Mouse (Mus musculus) limb, embryonic 13.5 days (tissue): Measurements from ENCODE around the gene Ptprm. TPM values are rescaled to one million over a fixed set of nuclear protein-coding genes. Genes with fewer than 3 reads are reported as not detected.

Experiments
- ATAC-seq: fragments of 200-750 bp; cut with Nextera tagmentation; 2 replicates; pipeline ENCODE4 v1.8.0; 2017; ENCODE audit warnings: low read depth, moderate number of reproducible peaks, moderate TSS enrichment; ENCODE audit not compliant: low FRiP score
- H3K27ac ChIP-seq: fragments of 300-500 bp; sonication (generic); 2 replicates; pipeline ENCODE4 v1.5.1; 2015; ENCODE audit warnings: inconsistent platforms, mild to moderate bottlenecking, moderate library complexity
- H3K27me3 ChIP-seq: fragments of 300-500 bp; sonication (generic); 2 replicates; pipeline ENCODE4 v1.6.1; 2015; ENCODE audit warnings: mild to moderate bottlenecking, inconsistent platforms
- H3K36me3 ChIP-seq: fragments of 300-500 bp; sonication (generic); 2 replicates; pipeline ENCODE4 v1.6.1; 2015; ENCODE audit warnings: inconsistent platforms, mild to moderate bottlenecking, moderate library complexity
- H3K4me1 ChIP-seq: fragments of 300-500 bp; sonication (generic); 2 replicates; pipeline ENCODE4 v1.6.1; 2015; ENCODE audit warnings: inconsistent platforms
- H3K4me2 ChIP-seq: fragments of 300-500 bp; sonication (generic); replicated peaks from 2 replicates; pipeline ENCODE4 v1.6.1; 2015; ENCODE audit warnings: inconsistent platforms, mild to moderate bottlenecking, moderate library complexity
- H3K4me3 ChIP-seq: fragments of 300-500 bp; sonication (generic); 2 replicates; pipeline ENCODE4 v1.5.1; 2015; ENCODE audit warnings: moderate library complexity, mild to moderate bottlenecking, inconsistent platforms
- H3K9ac ChIP-seq: fragments of 300-500 bp; sonication (generic); 2 replicates; pipeline ENCODE4 v1.6.1; 2015; ENCODE audit warnings: mild to moderate bottlenecking, inconsistent platforms
- H3K9me3 ChIP-seq: fragments of 300-500 bp; sonication (generic); 2 replicates; pipeline ENCODE4 v1.6.1; 2016; ENCODE audit warnings: inconsistent platforms
- WGBS: fragments of 180-500 bp; shearing (Covaris S2); methylation state at CpG from one replicate; pipeline ENCODE4 v1.1.7; 2015; 5-methylcytosine and 5-hydroxymethylcytosine counted together
- polyA plus RNA-seq: library from polyadenylated mRNA; unstranded; fragments of >200 nt; fragmentation: Nextera tagmentation; extraction: Ambion mirVana; gene quantifications from 2 replicates; pipeline ENCODE4 v1.2.1, GENCODE M21; 2015

Ptprm gene
- polyA plus RNA-seq, 1 experiment from 2014 or later: 14.9 TPM

- Histone ChIP-seq H3K4me3 (no peak overlapping the region), H3K4me2 (no peak overlapping the region), H3K27me3 (no peaks in the 10 kb centered on the region), H3K9ac (no peak overlapping the region), H3K9me3 (no peaks in the 10 kb centered on the region), H3K27ac (no peak overlapping the region), H3K36me3 (no peaks in the 10 kb centered on the region), H3K4me1 (peaks cover 31% of the 10 kb centered on the region)
- ATAC-seq: no peak
- 23% methylated on average over 12 of the region's 12 CpGs for WGBS
Observed at GRCm38 (mm10) chr17:67242774-67243495, 111.3 kb downstream of the Ptprm start.

- H3K4me2 ChIP-seq: no peak overlapping the region
- H3K9ac ChIP-seq: no peak overlapping the region
- no peaks in the 10 kb centered on the region for H3K27me3 ChIP-seq
- H3K4me3 ChIP-seq: no peak overlapping the region
- H3K9me3 ChIP-seq: no peaks in the 10 kb centered on the region
- H3K4me1 ChIP-seq: peaks cover 39% of the 10 kb centered on the region
- 35% methylated on average over 10 of the region's 10 CpGs for WGBS
- ATAC-seq: no peak; the same call in 1 of the 2 replicates
- H3K36me3 ChIP-seq: no peaks in the 10 kb centered on the region
- H3K27ac ChIP-seq: no peak overlapping the region
Observed at GRCm38 (mm10) chr17:67241951-67242773, 112.1 kb downstream of the Ptprm start.

- Histone ChIP-seq H3K36me3 (no peaks in the 10 kb centered on the region), H3K4me3 (no peak overlapping the region), H3K27ac (no peak overlapping the region), H3K4me1 (peaks cover 27% of the 10 kb centered on the region), H3K4me2 (no peak overlapping the region), H3K9ac (no peak overlapping the region), H3K27me3 (no peaks in the 10 kb centered on the region), H3K9me3 (no peaks in the 10 kb centered on the region)
- WGBS: 93% methylated on average over 7 of the region's 7 CpGs
- ATAC-seq: no peak
Observed at GRCm38 (mm10) chr17:67238866-67239265, 115.4 kb downstream of the Ptprm start.

- H3K4me2 ChIP-seq: 0 out of 2 replicates have a peak overlapping the region, but pooled peaks have one; percentile 7
- no peak overlapping the region for H3K27ac ChIP-seq
- no peak overlapping the region for H3K4me3 ChIP-seq
- 25% methylated on average over 10 of the region's 10 CpGs for WGBS
- H3K9me3 ChIP-seq: no peaks in the 10 kb centered on the region
- peak; percentile 64 for ATAC-seq
- H3K4me1 ChIP-seq: peaks cover 21% of the 10 kb centered on the region
- H3K9ac ChIP-seq: no peak overlapping the region
- no peaks in the 10 kb centered on the region for H3K27me3 ChIP-seq
- no peaks in the 10 kb centered on the region for H3K36me3 ChIP-seq
Observed at GRCm38 (mm10) chr17:67237407-67237806, 116.8 kb downstream of the Ptprm start.

GRCm38 (mm10) chr17:67233063-67233462, 121.2 kb downstream of the Ptprm start:
- Histone ChIP-seq H3K9ac (no peak overlapping the region), H3K4me2 (no peak overlapping the region), H3K27me3 (no peaks in the 10 kb centered on the region), H3K36me3 (no peaks in the 10 kb centered on the region), H3K27ac (no peak overlapping the region), H3K9me3 (no peaks in the 10 kb centered on the region), H3K4me1 (peaks cover 12% of the 10 kb centered on the region), H3K4me3 (no peak overlapping the region)
- no peak for ATAC-seq
- 88% methylated on average over 9 of the region's 9 CpGs for WGBS

- no peak overlapping the region for H3K9ac ChIP-seq
- no peak overlapping the region for H3K27ac ChIP-seq
- no peaks in the 10 kb centered on the region for H3K27me3 ChIP-seq
- ATAC-seq: no peak
- peaks cover 13% of the 10 kb centered on the region for H3K4me1 ChIP-seq
- H3K36me3 ChIP-seq: no peaks in the 10 kb centered on the region
- WGBS: 38% methylated on average over 5 of the region's 5 CpGs
- no peak overlapping the region for H3K4me2 ChIP-seq
- H3K4me3 ChIP-seq: no peak overlapping the region
- H3K9me3 ChIP-seq: no peaks in the 10 kb centered on the region
Observed at GRCm38 (mm10) chr17:67226991-67227390, 127.3 kb downstream of the Ptprm start.

- H3K36me3 ChIP-seq: no peaks in the 10 kb centered on the region
- peaks cover 8% of the 10 kb centered on the region for H3K4me1 ChIP-seq
- H3K9me3 ChIP-seq: no peaks in the 10 kb centered on the region
- no peak overlapping the region for H3K4me2 ChIP-seq
- H3K4me3 ChIP-seq: no peak overlapping the region
- no peak overlapping the region for H3K9ac ChIP-seq
- H3K27ac ChIP-seq: no peak overlapping the region
- H3K27me3 ChIP-seq: no peaks in the 10 kb centered on the region
- WGBS: 88% methylated on average over 1 of the region's 1 CpGs
- ATAC-seq: no peak
Observed at GRCm38 (mm10) chr17:67215326-67215725, 138.9 kb downstream of the Ptprm start.

GRCm38 (mm10) chr17:67213711-67214110, 140.5 kb downstream of the Ptprm start:
- Histone ChIP-seq H3K4me1 (peaks cover 24% of the 10 kb centered on the region), H3K27me3 (no peaks in the 10 kb centered on the region), H3K4me3 (no peak overlapping the region), H3K4me2 (no peak overlapping the region), H3K9me3 (no peaks in the 10 kb centered on the region), H3K27ac (no peak overlapping the region), H3K36me3 (no peaks in the 10 kb centered on the region), H3K9ac (no peak overlapping the region)
- no peak for ATAC-seq
- 19% methylated on average over 3 of the region's 3 CpGs for WGBS

GRCm38 (mm10) chr17:67209676-67210344, 144.4 kb downstream of the Ptprm start:
- 48% methylated on average over 8 of the region's 8 CpGs for WGBS
- H3K27ac ChIP-seq: no peak overlapping the region
- no peak overlapping the region for H3K4me3 ChIP-seq
- no peak overlapping the region for H3K9ac ChIP-seq
- no peak for ATAC-seq
- H3K27me3 ChIP-seq: no peaks in the 10 kb centered on the region
- H3K4me1 ChIP-seq: peaks cover 28% of the 10 kb centered on the region
- no peaks in the 10 kb centered on the region for H3K36me3 ChIP-seq
- no peak overlapping the region for H3K4me2 ChIP-seq
- H3K9me3 ChIP-seq: no peaks in the 10 kb centered on the region

GRCm38 (mm10) chr17:67208600-67208999, 145.7 kb downstream of the Ptprm start:
- 68% methylated on average over 5 of the region's 5 CpGs for WGBS
- Histone ChIP-seq H3K27ac (no peak overlapping the region), H3K9me3 (no peaks in the 10 kb centered on the region), H3K9ac (no peak overlapping the region), H3K4me2 (no peak overlapping the region), H3K4me1 (peaks cover 24% of the 10 kb centered on the region), H3K27me3 (no peaks in the 10 kb centered on the region), H3K36me3 (no peaks in the 10 kb centered on the region), H3K4me3 (no peak overlapping the region)
- no peak for ATAC-seq

- 91% methylated on average over 4 of the region's 4 CpGs for WGBS
- Histone ChIP-seq H3K9me3 (no peaks in the 10 kb centered on the region), H3K4me3 (no peak overlapping the region), H3K36me3 (no peaks in the 10 kb centered on the region), H3K4me2 (no peak overlapping the region), H3K9ac (no peak overlapping the region), H3K4me1 (peaks cover 24% of the 10 kb centered on the region), H3K27ac (no peak overlapping the region), H3K27me3 (no peaks in the 10 kb centered on the region)
- ATAC-seq: no peak
Observed at GRCm38 (mm10) chr17:67206984-67207383, 147.3 kb downstream of the Ptprm start.

- H3K9ac ChIP-seq: no peak overlapping the region
- no peak for ATAC-seq
- H3K9me3 ChIP-seq: no peaks in the 10 kb centered on the region
- peaks cover 14% of the 10 kb centered on the region for H3K4me1 ChIP-seq
- H3K36me3 ChIP-seq: no peaks in the 10 kb centered on the region
- no peaks in the 10 kb centered on the region for H3K27me3 ChIP-seq
- H3K27ac ChIP-seq: no peak overlapping the region
- H3K4me2 ChIP-seq: no peak overlapping the region
- H3K4me3 ChIP-seq: no peak overlapping the region
- whole genome bisulfite sequencing: 38% methylated on average over 7 of the region's 7 CpGs
Observed at GRCm38 (mm10) chr17:67201151-67201550, 153.1 kb downstream of the Ptprm start.
